Mouse (Mus musculus): ENCODE results near the gene Cadm1.

Gene Cadm1

DNA sequence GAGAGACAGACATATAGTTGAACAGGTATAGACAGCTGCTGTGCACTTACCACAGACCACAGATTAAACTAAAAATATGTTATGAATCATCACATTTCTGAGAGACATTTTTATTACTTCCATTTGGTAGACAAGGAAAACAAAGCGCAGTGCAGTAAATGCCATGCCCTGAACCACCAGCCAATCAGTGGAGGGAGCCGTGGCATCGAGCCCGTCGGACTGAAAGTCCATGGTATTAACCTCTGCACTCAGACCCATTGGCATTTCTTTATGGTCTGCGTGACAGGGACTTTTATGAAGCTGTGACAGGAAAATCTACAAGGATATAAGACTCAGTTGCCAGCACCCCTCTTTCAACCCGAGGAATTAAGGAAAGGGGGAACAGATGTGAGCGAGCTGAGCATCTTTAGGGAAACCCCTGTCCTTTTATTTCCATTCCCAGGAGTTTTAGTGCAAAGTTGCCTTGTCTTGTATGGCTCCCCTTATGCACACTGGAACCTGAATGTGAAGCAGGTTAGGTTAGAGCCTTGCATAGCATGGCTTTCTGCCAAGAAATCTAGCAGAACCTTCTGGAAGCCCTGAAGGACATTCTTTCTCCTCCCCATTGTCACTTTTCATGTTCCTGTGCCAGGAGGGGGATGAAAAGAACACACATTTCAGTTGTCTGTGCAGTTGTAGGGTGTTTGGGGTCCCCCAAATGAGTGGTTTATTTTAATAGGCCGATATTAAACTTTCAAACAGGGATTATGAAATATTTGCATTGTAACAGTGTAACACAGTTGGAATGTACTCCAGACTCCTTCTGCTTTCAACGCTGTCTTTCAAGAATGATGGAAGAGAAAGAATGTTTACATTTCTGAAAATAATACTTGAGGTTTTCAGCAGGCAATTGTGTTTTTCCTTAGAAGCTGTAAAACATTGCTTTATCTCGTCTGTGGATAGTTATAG is 145.1 kb downstream of the Cadm1 start:
- no peak for DNase-seq (ENCODE audit: low spot score in 2 of 2)

GRCm38 (mm10) chr9:47686881-47687280 is 156.9 kb downstream of the Cadm1 start:
- no peak for DNase-seq (ENCODE audit: low spot score in 2 of 2)

GRCm38 (mm10) chr9:47687604-47688003 is 157.6 kb downstream of the Cadm1 start:
- DNase-seq (ENCODE audit: low spot score in 2 of 2) = no peak

DNA sequence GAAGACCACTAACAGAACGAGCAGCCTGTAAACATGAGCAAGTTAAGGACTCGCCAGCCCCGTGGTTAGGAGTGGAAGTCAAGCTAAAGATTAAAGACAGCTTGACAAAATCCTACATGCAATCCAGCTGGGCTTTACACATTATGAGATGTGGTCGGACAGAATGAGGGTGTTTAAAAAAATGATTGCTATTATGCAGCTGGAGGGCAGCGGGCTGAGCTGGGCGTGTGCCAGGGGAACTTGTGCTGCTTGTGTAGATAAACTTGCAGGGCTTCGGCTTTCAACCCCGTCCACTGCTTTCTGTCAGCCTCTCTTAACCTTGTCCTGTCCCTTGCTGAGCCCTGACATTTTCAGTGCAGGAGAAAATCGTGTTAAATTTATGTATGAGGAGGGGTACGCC is 158.3 kb downstream of the Cadm1 start:
- no peak for DNase-seq (ENCODE audit: low spot score in 2 of 2)

- no peak for DNase-seq (ENCODE audit: low spot score in 2 of 2)
Observed at GRCm38 (mm10) chr9:47692911-47693310, 162.9 kb downstream of the Cadm1 start.

DNA sequence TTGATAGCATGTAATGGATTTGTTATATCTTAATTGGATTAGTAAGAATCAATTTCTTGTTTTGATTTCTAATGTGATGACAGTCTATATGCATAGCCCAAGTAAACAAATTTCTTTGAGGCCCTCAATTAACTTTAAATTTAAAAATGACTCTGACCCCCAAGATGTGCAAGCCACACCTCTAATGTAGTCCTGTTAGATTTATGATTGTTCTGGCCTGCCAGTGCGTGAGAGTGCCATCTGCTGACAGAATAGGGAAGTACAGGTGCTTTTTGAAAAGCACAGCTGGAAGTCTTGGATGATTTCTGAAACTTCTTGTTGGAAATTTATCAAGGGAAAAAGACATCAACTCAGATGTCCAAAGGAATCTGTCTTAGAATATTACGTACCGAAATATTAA is 169.1 kb downstream of the Cadm1 start:
- DNase-seq (ENCODE audit: low spot score in 2 of 2) = peak in 1 of 2 experiments; percentile 4

DNA sequence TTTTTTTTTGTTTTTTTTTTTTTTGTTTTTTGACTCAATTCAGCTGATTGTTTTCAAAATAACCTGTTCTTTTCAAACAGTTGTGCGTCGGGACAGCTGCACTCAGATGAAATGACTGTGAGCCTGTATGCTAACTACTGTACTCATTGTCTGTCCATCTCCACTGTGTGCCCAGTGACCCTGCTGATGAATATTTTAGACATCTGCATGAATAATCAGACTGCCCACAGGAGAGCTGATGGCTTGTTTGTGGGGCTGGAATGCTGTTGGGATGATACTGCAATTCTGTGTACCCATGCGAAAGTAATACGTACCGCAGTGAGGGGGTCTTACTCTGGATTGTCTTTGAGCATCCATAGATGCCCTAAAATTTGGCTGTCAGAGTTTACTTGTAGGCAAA is 170.0 kb downstream of the Cadm1 start:
- no peak for DNase-seq (ENCODE audit: low spot score in 2 of 2)

- DNase-seq (ENCODE audit: low spot score in 2 of 2) = no peak
Observed at GRCm38 (mm10) chr9:47703026-47703876, 173.3 kb downstream of the Cadm1 start.

- no peak for DNase-seq (ENCODE audit: low spot score in 2 of 2)
Observed at GRCm38 (mm10) chr9:47706341-47706740, 176.4 kb downstream of the Cadm1 start.

- no peak for DNase-seq (ENCODE audit: low spot score in 2 of 2)
Observed at GRCm38 (mm10) chr9:47707326-47707725, 177.4 kb downstream of the Cadm1 start.

DNA sequence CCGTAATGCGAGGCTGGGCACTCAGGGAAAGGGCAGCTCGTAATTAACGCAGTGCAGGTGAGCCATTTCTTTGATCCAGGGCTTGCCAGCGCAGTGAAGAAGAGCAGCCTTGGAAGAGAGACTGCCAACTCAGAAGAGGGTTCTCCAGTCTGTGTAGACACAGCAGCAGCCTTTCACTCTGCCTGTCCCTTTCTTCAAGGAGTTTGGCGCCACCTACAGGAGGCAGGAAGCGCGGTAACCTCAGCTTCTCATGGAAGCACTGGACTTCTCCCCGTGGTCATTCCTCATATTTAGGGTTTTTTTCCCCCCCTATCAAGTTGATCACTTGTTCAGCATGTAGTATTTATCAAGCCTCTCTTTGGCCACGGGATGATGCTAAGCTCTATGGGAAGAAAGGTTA is 178.3 kb downstream of the Cadm1 start:
- peak; percentile 4 to 14 for DNase-seq (ENCODE audit: low spot score in 2 of 2)

- no peak for DNase-seq (ENCODE audit: low spot score in 2 of 2)
Observed at GRCm38 (mm10) chr9:47710946-47711345, 181.0 kb downstream of the Cadm1 start.

GRCm38 (mm10) chr9:47714541-47714940 is 184.6 kb downstream of the Cadm1 start:
- no peak for DNase-seq (ENCODE audit: low spot score in 2 of 2)

DNA sequence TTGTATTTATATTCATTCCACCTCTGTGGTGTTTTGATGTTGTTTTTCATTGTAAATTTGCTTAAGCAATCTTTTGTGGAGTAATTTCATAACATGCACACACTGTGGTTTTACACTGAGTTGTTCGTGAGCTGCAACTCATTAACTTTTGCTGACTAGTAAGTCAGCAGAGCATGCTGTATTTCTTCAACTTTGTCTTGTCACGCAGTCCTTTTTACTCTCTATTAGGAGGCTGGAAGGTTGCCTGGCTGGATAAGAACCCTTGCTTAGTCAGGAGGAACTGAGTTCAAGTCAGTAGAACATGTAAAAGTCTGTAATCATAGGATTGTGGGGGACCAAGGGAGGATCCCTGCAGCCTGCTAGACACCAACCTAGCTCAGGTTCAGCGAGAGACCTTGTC is 185.4 kb downstream of the Cadm1 start:
- DNase-seq (ENCODE audit: low spot score in 2 of 2) = no peak

- no peak for DNase-seq (ENCODE audit: low spot score in 2 of 2)
Observed at GRCm38 (mm10) chr9:47716883-47717282, 186.9 kb downstream of the Cadm1 start.

DNA sequence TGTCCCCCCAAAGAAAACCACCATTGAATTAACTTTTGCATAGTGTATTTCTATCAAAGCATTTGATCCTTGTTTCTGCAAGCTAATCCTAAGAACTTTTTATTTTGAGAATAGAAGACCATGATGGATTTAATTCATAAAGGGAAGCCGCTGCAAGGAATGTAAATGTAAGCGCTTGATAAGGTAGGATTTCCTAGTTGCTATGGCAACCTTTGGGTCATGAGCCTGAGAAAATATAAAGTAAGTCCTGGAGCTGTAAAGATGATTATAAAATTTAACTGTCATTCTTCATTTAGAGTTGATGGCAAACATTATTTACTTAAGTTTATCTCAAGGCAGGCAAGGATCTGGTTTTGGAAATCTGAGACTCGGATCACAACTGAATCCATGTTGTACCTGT is 197.6 kb downstream of the Cadm1 start:
- no peak for DNase-seq (ENCODE audit: low spot score in 2 of 2)

DNA sequence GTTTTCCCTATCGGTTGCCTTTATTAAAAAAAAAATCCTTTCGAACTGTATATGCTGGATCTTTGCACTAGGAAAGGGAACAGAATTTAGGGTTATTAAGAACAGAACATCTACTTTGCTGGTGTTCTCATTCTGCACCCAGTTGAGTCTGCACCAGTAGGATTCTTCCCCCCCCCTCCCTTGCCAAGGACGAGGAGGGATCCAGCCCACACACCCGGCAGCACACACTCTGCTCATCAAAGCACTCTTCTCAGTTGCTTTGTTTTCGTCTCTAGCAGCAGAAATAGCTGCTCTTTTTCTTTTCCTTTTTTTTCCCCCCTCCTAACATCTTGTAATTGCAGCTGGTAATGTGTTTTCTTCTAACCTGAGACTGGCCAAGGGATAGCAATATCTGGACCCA is 198.9 kb downstream of the Cadm1 start:
- DNase-seq (ENCODE audit: low spot score in 2 of 2) = no peak

DNA sequence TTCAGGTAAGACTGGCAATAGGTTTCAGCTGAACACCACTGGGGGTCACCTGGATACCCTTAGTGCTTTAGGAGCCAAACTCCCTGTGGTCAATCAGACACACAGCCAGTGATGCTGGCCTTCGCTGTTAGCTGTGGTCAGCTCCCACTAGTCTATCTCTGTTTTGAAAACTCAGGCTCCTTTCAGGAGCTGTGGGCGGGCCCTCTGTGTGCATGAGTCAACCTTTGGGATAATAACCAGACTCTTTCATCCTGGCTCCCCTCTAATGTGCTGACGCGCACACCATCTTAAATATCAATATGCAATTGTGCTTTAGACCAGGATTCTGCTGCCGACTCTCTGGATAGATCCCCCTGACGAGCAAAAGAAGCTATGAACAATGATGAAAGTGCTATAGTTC is 200.3 kb downstream of the Cadm1 start:
- DNase-seq (ENCODE audit: low spot score in 2 of 2) = no peak

- DNase-seq (ENCODE audit: low spot score in 2 of 2) = peak; percentile 18 to 48
Observed at GRCm38 (mm10) chr9:47733780-47734451, 203.9 kb downstream of the Cadm1 start.

DNA sequence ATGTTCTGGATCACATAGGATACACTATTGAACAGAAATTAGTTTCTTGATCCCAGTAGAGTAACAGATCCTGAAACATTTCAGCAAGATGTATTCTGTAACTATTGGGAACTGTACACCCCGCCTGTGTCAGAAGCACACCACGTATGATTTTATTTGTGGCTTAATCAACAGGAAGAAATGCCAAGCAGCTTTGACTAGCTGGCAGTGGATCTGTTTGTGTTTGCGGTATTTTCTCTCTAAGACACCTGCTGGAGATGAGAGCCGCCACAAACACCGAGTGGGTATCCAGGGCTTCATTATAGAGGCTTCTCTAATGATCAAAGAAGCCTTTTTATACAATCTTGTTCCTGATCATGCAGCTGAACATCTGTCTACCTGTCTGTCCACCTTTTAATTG is 204.9 kb downstream of the Cadm1 start:
- no peak for DNase-seq (ENCODE audit: low spot score in 2 of 2)

GRCm38 (mm10) chr9:47738799-47739198 is 208.8 kb downstream of the Cadm1 start:
- DNase-seq (ENCODE audit: low spot score in 2 of 2) = no peak

DNA sequence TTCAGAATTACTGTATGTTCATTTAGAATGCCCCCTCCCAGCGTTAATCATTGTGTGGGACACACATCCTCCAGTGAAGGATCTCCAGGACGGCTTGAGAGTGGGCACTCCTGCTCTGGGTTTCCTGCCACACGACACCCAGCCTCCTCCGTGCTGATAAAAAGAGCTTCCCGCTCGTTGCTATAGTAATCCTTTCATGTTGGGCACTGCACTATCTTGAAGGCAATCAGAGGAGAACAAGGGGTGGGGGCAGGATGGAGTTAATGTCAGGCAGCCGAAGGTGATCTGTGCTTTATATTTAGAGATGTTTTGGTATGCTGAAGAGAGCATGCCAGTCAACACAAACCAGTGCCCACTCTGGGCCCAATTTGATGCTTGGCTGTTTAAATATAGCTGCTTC is 209.3 kb downstream of the Cadm1 start:
- no peak for DNase-seq (ENCODE audit: low spot score in 2 of 2)

All from natural killer cell, adult 2 months (primary cell).